Mouse (Mus musculus): ENCODE results near the gene Pemt.
A peak's percentile ranks its signal among the peaks of the same experiment; 100 is the strongest.
"Not testable (repeated sequence)": the region's sequence is repeated elsewhere in the genome, so short reads cannot be mapped to it uniquely, and the experiment has no call there.

Pemt gene

DNA sequence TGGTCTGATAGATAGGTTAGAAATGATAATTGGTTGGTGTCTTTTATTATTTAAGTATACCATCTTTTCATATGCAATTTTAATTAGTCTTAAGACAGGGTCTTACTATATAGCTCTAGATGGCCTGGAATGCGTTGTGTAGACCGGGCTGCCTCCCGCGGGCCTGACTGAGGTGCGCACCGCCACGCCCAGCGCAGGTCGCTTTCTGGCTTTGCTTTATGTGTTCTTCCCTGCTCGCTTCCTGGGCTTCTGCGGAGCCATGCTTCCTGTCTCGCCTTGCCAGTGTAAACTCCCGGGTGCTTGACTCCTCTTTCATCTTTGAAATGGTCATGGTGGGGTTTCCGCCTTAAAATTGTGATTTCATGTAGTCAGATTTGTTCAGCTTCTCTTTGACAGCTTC is 93.4 kb downstream of the Pemt start:
- no peak for DNase-seq (ENCODE audit: low spot score in 2 of 2)

DNA sequence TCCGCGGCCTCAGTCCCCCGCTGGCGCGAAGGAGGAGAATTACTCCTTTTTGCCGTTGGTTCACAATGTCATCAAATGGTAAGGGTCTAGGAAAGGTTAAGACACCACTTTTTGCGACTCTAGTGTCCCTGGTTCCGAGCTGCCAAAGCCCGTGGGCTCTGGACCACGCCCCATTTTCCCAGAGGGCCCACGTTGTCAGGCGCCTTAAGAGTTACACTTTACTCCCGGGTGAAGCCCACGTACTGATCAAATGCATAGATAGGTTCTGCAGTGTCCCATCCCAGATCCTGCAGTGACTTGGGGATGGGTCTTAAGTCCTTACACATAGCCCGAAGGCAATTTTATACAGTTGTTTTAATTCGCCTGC is 97.9 kb downstream of the Pemt start:
- no peak for DNase-seq (ENCODE audit: low spot score in 2 of 2)

DNA sequence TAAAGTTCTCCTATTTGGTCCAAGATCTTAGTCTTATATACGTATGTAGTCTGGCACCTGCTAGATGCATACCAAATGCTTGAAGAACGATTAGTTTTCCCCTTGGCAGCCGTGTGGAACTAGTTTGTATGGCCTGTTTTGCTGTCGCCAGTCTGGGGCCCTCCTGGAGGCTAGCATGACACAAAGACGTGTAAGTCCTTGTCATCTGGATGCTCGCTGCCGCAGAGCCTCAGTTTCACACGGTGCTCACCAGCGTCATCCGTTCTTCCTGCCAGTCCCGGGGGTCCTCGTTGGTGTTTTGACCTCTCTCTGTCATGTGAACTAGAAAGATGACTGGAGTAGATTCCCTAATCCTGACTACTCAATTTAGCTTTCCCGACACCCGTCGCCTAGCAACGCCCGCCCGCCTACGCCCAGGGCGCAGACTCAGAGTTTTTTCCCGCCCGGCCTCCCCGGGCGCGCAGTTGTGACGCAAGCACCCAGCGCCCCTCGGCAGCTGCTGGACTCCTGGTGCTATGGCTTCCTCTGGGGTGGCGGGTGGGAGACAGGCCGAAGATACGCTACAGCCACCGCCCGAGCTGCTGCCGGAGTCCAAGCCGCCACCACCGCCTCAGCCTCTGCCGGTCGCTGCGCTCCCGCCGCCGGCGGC is 98.4 kb downstream of the Pemt start, which contains the start of gene Med9:
Med9 (plus strand) TSS at position 455 of the 649 bp plus-strand sequence.
- peak; percentile 93 to 94 for DNase-seq (ENCODE audit: low spot score in 2 of 2)

DNA sequence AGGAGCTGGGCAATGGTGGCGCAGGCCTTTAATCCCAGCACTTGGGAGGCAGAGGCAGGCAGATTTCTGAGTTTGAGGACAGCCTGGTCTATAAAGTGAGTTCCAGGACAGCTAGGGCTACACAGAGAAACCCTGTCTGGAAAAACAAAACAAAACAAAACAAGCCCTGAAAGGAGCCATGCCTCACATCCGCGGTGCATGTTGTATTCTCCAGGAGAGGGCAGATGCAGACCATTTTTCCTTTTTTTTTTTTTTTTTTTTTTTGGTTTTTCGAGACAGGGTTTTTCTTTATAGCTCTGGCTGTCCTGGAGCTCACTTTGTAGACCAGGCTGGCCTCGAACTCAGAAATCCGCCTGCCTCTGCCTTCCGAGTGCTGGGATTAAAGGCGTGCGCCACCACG is 101.4 kb downstream of the Pemt start:
- DNase-seq (ENCODE audit: low spot score in 2 of 2), result not testable (repeated sequence)

DNA sequence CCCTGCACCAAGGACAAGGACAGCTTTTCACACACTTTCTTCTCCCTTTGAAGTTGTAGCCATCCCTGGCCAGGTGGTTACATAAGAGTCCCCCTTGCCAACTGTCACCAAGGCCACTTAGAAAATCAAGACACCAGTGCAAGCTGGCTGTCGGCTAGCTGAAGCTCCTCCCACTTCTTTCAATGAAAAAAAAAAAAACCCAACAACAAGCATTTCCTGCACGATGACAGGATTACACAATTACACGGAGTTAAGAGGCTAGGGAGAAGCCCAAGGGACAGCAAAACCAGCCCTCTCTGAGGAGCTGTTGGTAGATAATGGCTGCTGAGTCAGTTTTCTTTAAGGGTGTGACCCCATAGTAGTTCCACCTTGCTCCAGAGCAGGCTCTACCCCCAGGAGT is 104.9 kb downstream of the Pemt start:
- no peak for DNase-seq (ENCODE audit: low spot score in 2 of 2)

DNA sequence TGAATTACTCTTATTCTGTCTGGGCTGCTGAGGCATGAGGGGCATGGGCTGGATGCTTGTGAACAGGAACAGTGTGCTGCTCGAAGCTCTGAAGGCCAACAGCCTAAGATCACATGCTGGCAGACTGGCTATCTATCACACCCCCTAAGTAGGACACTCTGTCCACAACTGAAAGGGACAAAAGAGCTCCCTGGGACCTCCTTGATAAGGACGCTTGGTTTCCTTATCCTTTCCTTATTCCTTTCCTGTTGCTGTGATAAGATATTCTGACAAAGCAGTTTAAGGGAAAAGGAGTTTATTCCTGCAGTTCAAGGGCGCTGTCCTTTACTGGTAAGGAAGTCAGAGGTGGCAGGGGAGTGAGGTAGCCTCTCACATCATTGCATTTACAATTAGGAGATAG is 105.6 kb downstream of the Pemt start:
- DNase-seq (ENCODE audit: low spot score in 2 of 2), result no peak

DNA sequence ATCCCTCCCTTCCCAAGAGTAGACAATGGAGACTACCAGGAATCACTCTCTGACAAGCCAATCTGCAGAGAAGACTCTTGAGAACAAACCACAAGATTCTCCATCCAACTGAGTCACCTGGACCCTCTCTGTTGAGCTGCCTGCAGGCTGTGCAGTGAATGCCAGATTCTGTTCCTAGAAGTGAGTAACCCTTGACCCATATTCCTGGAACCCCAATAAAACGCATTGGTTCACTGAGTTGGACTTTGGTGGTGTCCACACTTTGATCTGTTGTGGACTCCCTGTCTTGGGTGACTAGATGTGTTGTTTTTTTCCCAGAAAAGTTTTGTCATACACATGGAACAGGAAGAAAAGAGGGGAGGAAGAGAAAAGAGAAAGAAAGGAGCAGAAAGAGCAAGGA is 106.5 kb downstream of the Pemt start:
- DNase-seq (ENCODE audit: low spot score in 2 of 2), result no peak

DNA sequence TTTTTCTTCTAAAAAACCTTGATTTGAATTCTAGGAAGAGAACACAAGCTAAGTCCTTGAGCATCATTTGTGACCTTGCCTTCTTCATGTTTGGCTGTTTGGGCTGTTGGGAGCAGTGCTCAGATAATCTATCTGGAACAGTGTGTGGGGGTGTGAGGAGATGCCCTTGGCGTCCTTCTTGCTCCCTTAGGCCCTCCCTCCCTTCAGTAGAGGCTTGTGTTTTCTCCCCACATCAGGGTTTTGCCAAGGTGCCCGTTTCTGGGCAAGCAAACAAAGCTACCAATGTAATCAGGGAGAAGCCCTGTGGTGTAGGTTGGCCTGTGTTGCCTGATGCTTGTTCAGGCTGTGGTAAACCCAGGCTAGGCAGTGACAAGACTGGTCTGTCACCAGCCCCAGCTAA is 108.7 kb downstream of the Pemt start:
- no peak for DNase-seq (ENCODE audit: low spot score in 2 of 2)

DNA sequence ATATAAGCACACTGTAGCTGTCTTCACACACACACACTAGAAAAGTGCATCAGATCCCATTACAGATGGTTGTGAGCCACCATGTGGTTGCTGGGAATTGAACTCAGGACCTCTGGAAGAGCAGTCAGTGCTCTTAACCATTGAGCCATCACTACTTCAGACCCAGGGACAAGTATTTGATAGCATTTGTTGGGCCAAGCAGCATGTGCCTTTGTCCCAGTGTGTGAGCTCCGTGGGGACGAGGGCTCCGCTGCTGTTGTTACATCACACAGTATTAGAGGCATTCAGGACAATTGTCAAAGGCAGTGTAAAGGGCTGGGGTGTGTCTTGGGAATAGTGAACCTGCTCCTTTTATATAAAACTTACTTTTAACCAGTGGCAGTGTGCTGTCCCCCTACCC is 109.3 kb downstream of the Pemt start:
- no peak for DNase-seq (ENCODE audit: low spot score in 2 of 2)

DNA sequence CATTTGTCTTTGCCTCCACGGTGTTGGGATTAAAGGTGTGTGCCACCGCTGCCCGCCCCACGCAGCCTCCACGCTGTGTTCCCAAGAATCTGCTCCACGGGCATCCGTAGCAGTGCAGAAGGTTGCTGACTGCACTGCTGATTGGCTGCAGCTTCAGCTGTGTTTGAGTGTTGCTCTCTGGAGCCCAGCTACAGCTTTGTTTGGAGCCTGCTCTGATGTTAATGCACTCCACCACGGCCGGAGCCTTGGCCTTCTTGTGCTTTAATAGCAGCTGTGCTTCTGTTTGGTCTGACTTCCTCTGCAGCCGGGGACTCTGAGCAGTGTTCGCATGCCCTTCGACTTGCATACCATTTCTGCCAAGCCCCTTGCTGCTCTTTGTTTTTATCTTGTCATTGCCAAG is 112.3 kb downstream of the Pemt start:
- DNase-seq (ENCODE audit: low spot score in 2 of 2), result no peak

DNA sequence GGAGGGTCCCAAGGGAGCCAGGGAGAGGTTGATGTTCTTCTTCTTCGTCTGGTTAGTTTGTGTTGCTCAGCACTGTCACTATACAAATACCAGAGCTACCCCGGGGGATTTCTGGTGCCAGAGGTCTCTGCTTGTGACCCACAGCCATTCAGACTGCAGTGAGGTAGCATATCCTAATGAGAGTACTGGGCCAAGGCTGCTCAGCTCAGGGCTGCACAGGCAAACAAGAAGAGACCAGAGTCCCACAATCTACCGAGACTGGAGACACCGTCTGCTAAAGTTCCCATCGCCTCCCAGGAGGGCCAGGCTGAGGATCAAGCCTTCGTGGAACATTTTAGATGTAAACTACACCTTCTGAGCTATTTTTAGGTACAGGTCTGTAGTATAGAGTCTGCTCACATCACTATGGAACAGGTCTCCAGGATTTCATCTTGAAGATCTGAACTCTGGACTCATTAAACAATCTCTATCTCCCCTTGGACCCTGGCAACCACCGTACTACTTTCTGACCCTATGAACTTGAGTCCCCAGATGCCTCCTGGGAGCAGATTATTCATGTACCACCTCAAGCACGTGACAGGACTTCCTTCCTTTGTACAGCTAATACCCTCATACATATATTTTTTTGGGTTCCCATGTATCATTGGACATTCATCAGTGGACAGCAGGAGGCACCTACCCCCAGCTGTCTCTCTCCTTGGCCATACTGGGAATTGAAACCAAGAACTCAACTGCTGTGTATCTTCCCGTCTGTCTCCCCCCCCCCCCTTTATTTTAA is 113.5 kb downstream of the Pemt start:
- DNase-seq (ENCODE audit: low spot score in 2 of 2), result no peak

DNA sequence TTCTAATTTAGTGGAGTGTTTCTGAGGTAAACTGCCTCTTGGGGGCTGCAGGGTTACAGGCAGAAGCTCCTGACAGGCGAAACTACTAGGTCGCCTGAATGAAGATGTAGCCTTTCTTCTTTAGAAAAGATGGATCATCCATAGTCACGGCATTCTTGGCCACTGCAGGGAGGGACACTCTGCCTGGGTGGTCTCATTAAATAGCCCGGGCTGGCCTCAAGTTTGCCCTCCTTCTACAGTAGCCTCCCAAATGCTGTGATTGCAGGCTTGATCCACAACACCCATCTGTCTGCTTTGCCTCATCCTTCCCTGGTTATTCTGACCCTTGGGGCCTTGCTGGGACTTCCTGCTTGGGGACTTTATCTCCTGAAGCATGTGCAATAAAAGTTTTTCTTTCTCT is 116.3 kb downstream of the Pemt start:
- DNase-seq (ENCODE audit: low spot score in 2 of 2), result no peak

DNA sequence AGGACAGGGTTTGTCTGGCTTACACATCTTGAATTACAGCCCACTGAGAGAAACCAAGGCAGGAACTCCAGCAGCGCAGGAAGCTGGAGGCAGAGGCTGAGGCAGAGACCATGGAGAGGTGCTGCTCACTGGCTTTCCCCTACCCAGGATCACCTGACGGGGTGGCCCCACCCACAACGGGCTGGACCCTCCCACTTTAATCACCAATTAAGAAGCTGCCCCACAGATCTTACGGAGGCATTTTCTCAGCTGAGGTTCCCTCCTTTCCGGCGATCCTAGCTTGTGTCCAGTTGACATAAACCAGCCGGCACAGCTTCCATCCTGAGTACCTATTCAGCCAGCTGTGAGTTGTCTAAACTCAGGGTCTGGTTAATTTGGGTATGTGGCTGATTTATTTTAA is 125.0 kb downstream of the Pemt start:
- no peak for DNase-seq (ENCODE audit: low spot score in 2 of 2)

Measured in heart, adult 9 months (tissue).